Mouse (Mus musculus): ENCODE data around the gene Sntg2. TPM values are rescaled to one million over a fixed set of nuclear protein-coding genes. Genes with fewer than 3 reads are reported as not detected.

Gene Sntg2
- total and polyA plus RNA-seq, 2 experiments from 2014 or later, result 4.3 to 11.7 TPM

DNA sequence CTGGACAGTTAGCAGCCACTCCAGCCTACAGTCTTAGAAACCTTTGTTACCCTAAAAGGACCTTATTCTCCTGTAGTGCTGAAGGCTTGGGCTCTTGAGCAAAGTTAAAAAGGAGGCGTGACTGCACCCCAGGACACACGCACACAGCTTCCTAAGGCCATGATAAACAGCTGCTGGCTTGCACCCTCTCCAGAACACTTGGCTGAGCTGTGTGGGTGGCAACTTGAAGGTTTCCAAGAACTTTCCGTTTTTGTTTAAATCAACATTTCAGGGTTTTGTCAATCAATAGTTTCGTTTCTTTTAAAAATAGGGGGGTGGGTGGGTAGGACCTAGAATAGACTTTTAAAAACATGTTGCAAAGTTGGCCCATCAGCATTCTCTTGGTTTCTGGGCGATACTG lies 882 bp downstream of the Sntg2 start:
- DNase-seq (ENCODE audit: low spot score) (no peak), ATAC-seq (ENCODE audit: low FRiP score) (no peak)
- 56% methylated on average over 5 of the region's 5 CpGs for WGBS
- Histone ChIP-seq H3K4me2 (ENCODE audit: low read depth, low read length, poor library complexity, severe bottlenecking) (peak overlapping the region; percentile 89), H3K4me3 (ENCODE audit: low read depth, low read length) (peak overlapping the region; percentile 63), H3K9ac (replicated peaks; ENCODE audit: low read length, poor library complexity, severe bottlenecking) (no peak overlapping the region), H3K9me3 (ENCODE audit: low read length) (no peaks in the 10 kb centered on the region), H3K27ac (ENCODE audit: low read depth, low read length) (no peak overlapping the region), H3K36me3 (ENCODE audit: insufficient read depth, low read length) (no peaks in the 10 kb centered on the region), H3K4me1 (ENCODE audit: insufficient read depth, low read length) (no peaks in the 10 kb centered on the region; the same call in 1 of the 2 replicates), H3K27me3 (ENCODE audit: insufficient read depth, low read length) (no peaks in the 10 kb centered on the region)
- no peak for TF ChIP-seq CTCF (IDR thresholded peaks at IDR 0.05)

DNA sequence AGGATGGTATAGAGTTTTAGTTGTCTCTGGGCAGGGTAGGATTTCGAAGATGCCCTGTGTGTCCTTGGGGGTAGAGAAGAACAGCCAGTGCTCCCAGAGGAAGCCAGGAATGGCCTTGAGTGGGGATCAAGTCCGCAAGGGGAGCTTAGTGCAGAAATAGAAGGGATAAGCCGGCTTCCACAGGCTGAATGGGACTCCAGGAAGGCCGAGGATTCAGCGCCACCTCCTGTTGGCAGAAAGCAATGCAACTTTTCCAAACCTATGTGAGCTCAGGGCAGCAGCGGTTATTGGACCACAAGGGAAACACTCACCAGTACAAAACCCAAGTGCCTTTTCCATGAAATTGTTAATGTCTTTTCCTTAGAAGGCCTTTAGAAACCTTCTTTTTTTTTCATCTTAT lies 3.4 kb downstream of the Sntg2 start:
- Histone ChIP-seq H3K9me3 (ENCODE audit: low read length) (no peaks in the 10 kb centered on the region), H3K9ac (replicated peaks; ENCODE audit: low read length, poor library complexity, severe bottlenecking) (no peak overlapping the region), H3K27me3 (ENCODE audit: insufficient read depth, low read length) (no peaks in the 10 kb centered on the region), H3K4me3 (ENCODE audit: low read depth, low read length) (no peak overlapping the region), H3K36me3 (ENCODE audit: insufficient read depth, low read length) (no peaks in the 10 kb centered on the region), H3K4me1 (ENCODE audit: insufficient read depth, low read length) (no peaks in the 10 kb centered on the region; the same call in 1 of the 2 replicates), H3K27ac (ENCODE audit: low read depth, low read length) (no peak overlapping the region), H3K4me2 (ENCODE audit: low read depth, low read length, poor library complexity, severe bottlenecking) (peak overlapping the region; percentile 26; the same call in 1 of the 2 replicates)
- TF ChIP-seq CTCF (IDR thresholded peaks at IDR 0.05), result peak; percentile 97
- peak; percentile 87 for DNase-seq (ENCODE audit: low spot score)
- WGBS, result 5% methylated on average over 6 of the region's 6 CpGs
- peak; percentile 51 for ATAC-seq (ENCODE audit: low FRiP score)

DNA sequence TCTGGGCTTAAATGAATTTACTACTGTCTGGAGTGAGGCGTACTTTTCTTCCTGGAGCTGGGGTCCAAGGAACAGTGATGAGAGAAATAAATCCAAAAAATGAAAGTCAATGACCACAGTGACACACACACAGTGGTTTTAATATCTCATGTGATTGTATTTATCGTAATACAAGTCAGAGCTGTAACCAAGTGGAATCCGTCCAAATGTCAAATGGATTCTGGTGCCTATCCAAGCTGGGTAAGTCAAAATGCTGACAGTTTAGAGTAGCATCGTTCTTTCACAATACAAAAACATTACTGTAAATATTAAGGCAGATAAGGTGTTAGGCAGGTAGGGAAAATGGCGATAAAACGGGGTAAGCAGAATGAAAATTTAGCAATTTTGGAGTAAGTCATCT lies 4.0 kb downstream of the Sntg2 start:
- 80% methylated on average over 6 of the region's 6 CpGs for WGBS
- no peak overlapping the region for H3K27ac ChIP-seq (ENCODE audit: low read depth, low read length)
- no peak overlapping the region for H3K4me3 ChIP-seq (ENCODE audit: low read depth, low read length)
- ATAC-seq (ENCODE audit: low FRiP score) (no peak), DNase-seq (ENCODE audit: low spot score) (no peak)
- H3K36me3 ChIP-seq (ENCODE audit: insufficient read depth, low read length), result no peaks in the 10 kb centered on the region
- H3K9me3 ChIP-seq (ENCODE audit: low read length), result no peaks in the 10 kb centered on the region
- TF ChIP-seq CTCF (IDR thresholded peaks at IDR 0.05), result no peak
- H3K4me1 ChIP-seq (ENCODE audit: insufficient read depth, low read length), result no peaks in the 10 kb centered on the region; the same call in 1 of the 2 replicates
- no peaks in the 10 kb centered on the region for H3K27me3 ChIP-seq (ENCODE audit: insufficient read depth, low read length)
- no peak overlapping the region for H3K9ac ChIP-seq (replicated peaks; ENCODE audit: low read length, poor library complexity, severe bottlenecking)
- no peak overlapping the region for H3K4me2 ChIP-seq (ENCODE audit: low read depth, low read length, poor library complexity, severe bottlenecking)

DNA sequence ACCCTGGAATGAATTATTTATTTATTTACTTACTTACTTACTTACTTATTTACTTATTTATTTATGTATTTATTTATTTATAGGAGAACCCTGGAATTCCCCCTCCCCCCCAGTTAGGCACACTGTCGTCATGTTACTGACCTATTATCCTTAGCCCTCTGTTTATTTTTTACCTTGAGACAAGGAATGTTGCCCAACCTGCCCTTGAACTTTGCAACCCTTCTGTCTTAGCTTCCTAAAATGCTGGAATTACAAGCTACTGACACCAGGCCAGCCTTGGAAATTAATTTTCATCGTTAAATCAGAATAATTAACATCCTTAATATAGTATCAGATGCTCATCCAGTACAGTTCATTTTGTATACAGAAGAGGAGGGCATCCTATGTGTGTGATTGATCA lies 10.9 kb downstream of the Sntg2 start:
- Histone ChIP-seq H3K4me2 (ENCODE audit: low read depth, low read length, poor library complexity, severe bottlenecking) (no peak overlapping the region), H3K9me3 (ENCODE audit: low read length) (no peaks in the 10 kb centered on the region), H3K9ac (replicated peaks; ENCODE audit: low read length, poor library complexity, severe bottlenecking) (no peak overlapping the region), H3K4me1 (ENCODE audit: insufficient read depth, low read length) (no peaks in the 10 kb centered on the region), H3K27ac (ENCODE audit: low read depth, low read length) (no peak overlapping the region), H3K36me3 (ENCODE audit: insufficient read depth, low read length) (no peaks in the 10 kb centered on the region), H3K4me3 (ENCODE audit: low read depth, low read length) (no peak overlapping the region), H3K27me3 (ENCODE audit: insufficient read depth, low read length) (no peaks in the 10 kb centered on the region)
- no peak for TF ChIP-seq CTCF (IDR thresholded peaks at IDR 0.05)
- DNase-seq (ENCODE audit: low spot score) (no peak), ATAC-seq (ENCODE audit: low FRiP score) (no peak)
- WGBS, result 82% methylated on average over 2 of the region's 2 CpGs

DNA sequence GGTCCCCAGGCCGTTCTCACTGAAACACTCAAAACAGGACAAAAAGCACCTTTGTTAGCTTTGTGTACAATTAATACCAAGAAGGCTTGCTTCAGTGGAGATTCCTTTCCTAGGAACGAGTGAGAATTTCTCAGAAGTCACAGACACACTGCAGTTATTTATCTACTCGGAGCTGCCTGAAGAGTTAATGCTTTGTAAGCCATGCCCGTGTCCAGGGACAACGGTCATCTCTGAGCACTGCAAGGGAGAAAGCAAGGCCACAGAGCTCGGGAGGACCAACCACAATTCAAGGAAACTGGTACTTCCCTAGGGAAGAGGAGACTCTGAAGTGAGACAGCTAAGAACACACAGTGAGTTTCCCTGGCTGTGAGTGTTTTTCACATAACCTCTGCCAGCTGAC lies 15.5 kb downstream of the Sntg2 start:
- 53% methylated on average over 6 of the region's 6 CpGs for WGBS
- no peak for TF ChIP-seq CTCF (IDR thresholded peaks at IDR 0.05)
- ATAC-seq (ENCODE audit: low FRiP score) (no peak), DNase-seq (ENCODE audit: low spot score) (no peak)
- Histone ChIP-seq H3K36me3 (ENCODE audit: insufficient read depth, low read length) (no peaks in the 10 kb centered on the region), H3K9ac (replicated peaks; ENCODE audit: low read length, poor library complexity, severe bottlenecking) (no peak overlapping the region), H3K27ac (ENCODE audit: low read depth, low read length) (no peak overlapping the region), H3K9me3 (ENCODE audit: low read length) (no peaks in the 10 kb centered on the region), H3K4me2 (ENCODE audit: low read depth, low read length, poor library complexity, severe bottlenecking) (no peak overlapping the region), H3K4me3 (ENCODE audit: low read depth, low read length) (no peak overlapping the region), H3K4me1 (ENCODE audit: insufficient read depth, low read length) (no peaks in the 10 kb centered on the region), H3K27me3 (ENCODE audit: insufficient read depth, low read length) (no peaks in the 10 kb centered on the region)

DNA sequence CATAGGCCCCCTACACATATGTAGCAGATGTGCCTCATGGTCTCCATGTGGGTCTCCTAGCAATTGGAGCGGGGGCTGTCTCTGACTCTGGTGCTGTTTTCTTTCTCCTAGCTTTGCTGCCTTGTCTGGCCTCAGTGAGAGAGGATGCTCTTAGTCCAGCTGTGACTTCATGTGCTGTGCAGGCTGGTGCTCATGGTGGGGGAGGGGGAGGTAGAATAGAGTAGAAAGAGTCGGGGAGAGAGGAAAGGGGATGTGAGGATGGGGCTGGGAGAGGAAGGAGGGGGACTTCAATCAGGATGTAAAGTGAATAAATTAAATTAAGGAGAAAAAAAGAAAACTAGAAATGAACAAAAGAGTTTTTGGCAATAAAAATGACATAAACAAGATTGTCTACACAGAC lies 20.8 kb downstream of the Sntg2 start:
- H3K9me3 ChIP-seq (ENCODE audit: low read length), result no peaks in the 10 kb centered on the region
- no peaks in the 10 kb centered on the region for H3K27me3 ChIP-seq (ENCODE audit: insufficient read depth, low read length)
- H3K27ac ChIP-seq (ENCODE audit: low read depth, low read length), result no peak overlapping the region
- TF ChIP-seq CTCF (IDR thresholded peaks at IDR 0.05), result no peak
- H3K4me3 ChIP-seq (ENCODE audit: low read depth, low read length), result no peak overlapping the region
- H3K36me3 ChIP-seq (ENCODE audit: insufficient read depth, low read length), result no peaks in the 10 kb centered on the region
- DNase-seq (ENCODE audit: low spot score) (no peak), ATAC-seq (ENCODE audit: low FRiP score) (no peak)
- no peaks in the 10 kb centered on the region for H3K4me1 ChIP-seq (ENCODE audit: insufficient read depth, low read length)
- 70% methylated on average over 2 of the region's 2 CpGs for WGBS
- no peak overlapping the region for H3K9ac ChIP-seq (replicated peaks; ENCODE audit: low read length, poor library complexity, severe bottlenecking)
- H3K4me2 ChIP-seq (ENCODE audit: low read depth, low read length, poor library complexity, severe bottlenecking), result no peak overlapping the region
